In the genomic region with DNA sequence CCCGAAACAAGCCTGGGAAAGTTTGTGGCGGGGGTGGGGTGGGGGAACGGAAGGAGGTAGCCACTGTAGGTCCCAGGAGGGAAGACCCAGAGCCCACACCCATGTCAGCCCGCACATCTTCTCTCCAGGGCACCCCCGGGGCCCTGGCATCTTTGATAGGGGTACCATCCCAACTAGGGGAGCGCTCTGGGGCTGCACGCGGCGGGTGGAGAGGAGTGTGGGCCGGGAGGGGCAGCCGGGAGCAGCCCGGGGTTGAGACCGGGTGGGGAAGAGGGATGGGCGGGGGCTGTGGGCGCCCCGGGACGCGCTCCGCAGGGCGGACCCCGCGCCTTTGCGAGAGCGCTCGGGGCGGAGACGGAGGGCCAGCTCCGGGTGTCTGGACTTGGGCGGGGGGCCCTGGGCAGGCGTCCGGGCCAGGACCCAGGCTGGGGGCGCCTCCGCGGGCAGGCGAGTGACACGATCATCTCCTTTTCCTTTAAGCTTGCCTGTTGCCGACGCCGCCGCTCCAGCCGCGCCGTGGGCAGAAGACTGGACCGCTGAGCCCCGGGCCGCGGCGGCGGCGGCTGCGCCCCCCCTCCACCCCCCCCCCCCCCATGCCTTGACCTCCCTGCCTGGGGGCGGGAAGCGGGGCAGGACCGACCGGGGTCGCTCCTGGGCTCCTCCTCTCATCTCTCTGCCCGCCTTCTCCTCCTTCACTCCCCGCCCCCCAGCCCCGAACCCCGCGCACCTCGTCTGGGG, we compare ENCODE assay signal across 8 mouse cellular contexts. TPM values are rescaled to one million over a fixed set of nuclear protein-coding genes. Genes with fewer than 3 reads are reported as not detected.
DNase-seq lines count a peak whose midpoint lies in the region; ATAC-seq and TF ChIP-seq lines count a peak whose summit lies in the region.

No protein-coding gene starts in this region.

- peaks cover 58% of the 10 kb centered on the region for H3K27me3 ChIP-seq in intestine, postnatal 0 days (replicated peaks; ENCODE audit: control insufficient read depth, insufficient read depth, low read length)
- peaks cover 32% of the 10 kb centered on the region for H3K27me3 ChIP-seq in lung, embryonic 14.5 days (ENCODE audit: insufficient read depth, low read length)

- H3K4me1 ChIP-seq in cortical plate, adult 2 months (ENCODE audit: control insufficient read depth, insufficient read depth, low read length), result peaks cover 2% of the 10 kb centered on the region; the same call in 1 of the 2 replicates
- no peaks in the 10 kb centered on the region for H3K4me1 ChIP-seq in intestine, postnatal 0 days (replicated peaks; ENCODE audit: control insufficient read depth, insufficient read depth, low read length)
- H3K4me1 ChIP-seq in lung, embryonic 14.5 days (ENCODE audit: insufficient read depth), result peaks cover 18% of the 10 kb centered on the region

- TF ChIP-seq POLR2A in cortical plate, adult 2 months (IDR thresholded peaks at IDR 0.05; ENCODE audit: extremely low read depth, insufficient read depth, low read length), result no peak

- H3K4me2 ChIP-seq in intestine, postnatal 0 days (replicated peaks; ENCODE audit: low read depth), result peak overlapping the region; percentile 96
- peak overlapping the region; percentile 96 for H3K4me2 ChIP-seq in lung, embryonic 14.5 days

- ATAC-seq in intestine, postnatal 0 days, result peak; percentile 63
- peak; percentile 85 for ATAC-seq in lung, embryonic 14.5 days (ENCODE audit: insufficient read depth)

- peak overlapping the region; percentile 58 for H3K9ac ChIP-seq in intestine, postnatal 0 days (ENCODE audit: low read depth, low read length)
- peak overlapping the region; percentile 81 for H3K9ac ChIP-seq in lung, embryonic 14.5 days

- peak overlapping the region; percentile 92 for H3K27ac ChIP-seq in cortical plate, adult 2 months (ENCODE audit: insufficient read depth, low read length)
- peak overlapping the region; percentile 76 for H3K27ac ChIP-seq in intestine, postnatal 0 days (ENCODE audit: low read depth, low read length)
- H3K27ac ChIP-seq in lung, embryonic 14.5 days (ENCODE audit: low read depth), result peak overlapping the region; percentile 94

- H3K4me3 ChIP-seq in cortical plate, adult 2 months (ENCODE audit: insufficient read depth, low read length), result peak overlapping the region; percentile 72
- peak overlapping the region; percentile 64 for H3K4me3 ChIP-seq in intestine, postnatal 0 days (ENCODE audit: low read depth, low read length)
- peak overlapping the region; percentile 75 for H3K4me3 ChIP-seq in lung, embryonic 14.5 days (ENCODE audit: low read depth, low read length)

- TF ChIP-seq CTCF in cortical plate, adult 2 months (IDR thresholded peaks at IDR 0.05; ENCODE audit: extremely low read depth, insufficient read depth, low read length), result no peak
- TF ChIP-seq CTCF in intestine, postnatal 0 days (IDR thresholded peaks at IDR 0.05; ENCODE audit: low read depth), result no peak
- 0 out of 2 replicates have a peak, but pooled peaks have one; percentile 4 for TF ChIP-seq CTCF in lung, embryonic 14.5 days (IDR thresholded peaks at IDR 0.05; ENCODE audit: low read depth)

- WGBS in intestine, postnatal 0 days, result 1% methylated on average over 28 of the region's 62 CpGs
- 2% methylated on average over 51 of the region's 62 CpGs for WGBS in lung, embryonic 14.5 days

- H3K9me3 ChIP-seq in intestine, postnatal 0 days (ENCODE audit: control insufficient read depth), result no peaks in the 10 kb centered on the region
- no peaks in the 10 kb centered on the region for H3K9me3 ChIP-seq in lung, embryonic 14.5 days (ENCODE audit: low read depth, low read length)

- H3K36me3 ChIP-seq in intestine, postnatal 0 days (ENCODE audit: control insufficient read depth, insufficient read depth), result no peaks in the 10 kb centered on the region
- peaks cover under 1% of the 10 kb centered on the region; the same call in 1 of the 2 replicates for H3K36me3 ChIP-seq in lung, embryonic 14.5 days (ENCODE audit: insufficient read depth)

- DNase-seq in thymus, postnatal 0 days (ENCODE audit: low spot score), result peak; percentile 10
- DNase-seq in thymus, postnatal 36 days, result no peak
- peak; percentile 99 for DNase-seq in heart, adult 11 months
- DNase-seq in lung, embryonic 14.5 days, result peak; percentile 87
- DNase-seq in ovary, postnatal 36 days (ENCODE audit: low spot score), result peak; percentile 68
- DNase-seq in spleen, postnatal 36 days (ENCODE audit: low spot score in 2 of 2), result no peak

RNA-seq across cellular contexts. Expression of gene Tshz3, which starts 0.6 kb away (rescaled TPM):
- polyA plus RNA-seq in thymus, postnatal 0 days (2015; fragmentation: Nextera tagmentation; extraction: Ambion mirVana), result 0.64 and 0.99 TPM in 2 replicates
- polyA plus RNA-seq in cortical plate, adult 2 months (2012; rRNA removed), result 27.0 and 35.4 TPM in 2 replicates
- polyA plus RNA-seq in intestine, postnatal 0 days (2015; fragmentation: Nextera tagmentation; extraction: Ambion mirVana), result 2.2 and 3.4 TPM in 2 replicates
- 21.1 and 23.3 TPM in 2 replicates for polyA plus RNA-seq in lung, embryonic 14.5 days (2014; fragmentation: Nextera tagmentation; extraction: Ambion mirVana)

Comparison
In these comparisons a context has a peak if more than half of its experiments do, and no peak if none do; other contexts are left out.
1. DNase-seq: peak in thymus, postnatal 0 days (single experiment), heart, adult 11 months (single experiment), lung, embryonic 14.5 days (single experiment) and ovary, postnatal 36 days (single experiment); none in thymus, postnatal 36 days (0 of 2) and spleen, postnatal 36 days (0 of 2).
2. Peak in every context shown above with its lines, with median percentiles within 50 percentile points of each other: H3K27ac ChIP-seq and H3K4me3 ChIP-seq.